Mouse (Mus musculus): Measurements from ENCODE around the gene Lyrm1.

Lyrm1 gene

GRCm38 (mm10) chr7:119969320-119969719 lies 73.7 kb downstream of the Lyrm1 start:
- no peak for DNase-seq

DNA sequence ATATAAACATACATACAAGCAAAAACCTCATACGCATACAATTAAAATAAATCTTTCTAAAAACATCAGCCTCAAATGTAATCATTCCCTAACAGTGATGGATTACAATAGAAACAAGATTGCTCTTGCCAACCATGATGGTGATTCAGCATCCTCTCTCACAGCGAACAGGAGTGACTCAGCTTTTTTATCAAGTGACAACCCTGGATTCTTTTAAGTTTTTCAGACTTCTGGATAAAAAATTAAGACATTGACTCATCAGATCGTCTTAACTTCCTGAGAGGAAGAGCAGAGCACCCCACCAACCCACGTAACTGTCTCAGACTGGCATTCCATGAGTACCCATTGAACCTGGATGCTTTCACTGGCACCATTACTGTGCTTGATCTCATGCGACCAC lies 78.6 kb downstream of the Lyrm1 start:
- no peak for DNase-seq

DNA sequence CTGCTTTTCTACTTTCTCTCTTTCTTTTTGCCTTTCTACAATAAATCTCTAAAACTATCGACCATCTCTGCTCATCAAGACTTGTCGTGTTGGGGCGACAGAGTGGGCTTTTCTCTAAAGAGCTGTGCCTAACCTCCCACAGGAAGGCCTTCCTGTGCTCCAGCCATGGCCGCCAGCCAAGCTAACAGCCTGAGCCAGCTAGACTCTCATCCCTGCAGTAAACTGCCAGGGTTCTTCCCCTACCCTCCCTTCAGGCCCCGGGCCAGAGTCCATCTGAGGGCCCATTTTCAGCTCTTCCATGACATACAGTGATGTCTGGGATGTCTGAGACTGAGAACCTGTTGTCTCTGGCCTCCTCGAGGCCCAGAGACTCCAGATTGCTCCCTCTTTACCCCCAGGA lies 80.6 kb downstream of the Lyrm1 start:
- DNase-seq = no peak

GRCm38 (mm10) chr7:119977574-119977973 lies 81.9 kb downstream of the Lyrm1 start:
- DNase-seq = no peak

DNA sequence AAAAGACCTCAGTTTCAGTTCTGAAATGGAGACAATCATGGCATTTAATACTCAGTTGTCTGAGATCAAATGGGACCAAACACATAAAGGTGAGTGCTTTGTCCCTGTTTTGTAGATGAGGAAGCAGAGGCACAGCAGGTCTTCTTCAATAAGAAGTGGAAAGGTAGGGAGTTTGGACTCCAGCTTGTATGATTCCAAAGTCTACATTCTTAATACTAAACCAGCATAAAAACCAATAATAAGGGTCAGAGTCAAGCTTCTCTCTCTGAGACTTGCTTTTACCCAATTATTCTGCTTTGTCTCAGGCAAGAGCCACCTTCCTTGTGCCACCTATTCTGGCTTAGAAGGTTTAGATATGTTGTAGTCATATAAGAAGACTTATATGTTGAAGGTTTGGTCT lies 82.9 kb downstream of the Lyrm1 start:
- DNase-seq = no peak

DNA sequence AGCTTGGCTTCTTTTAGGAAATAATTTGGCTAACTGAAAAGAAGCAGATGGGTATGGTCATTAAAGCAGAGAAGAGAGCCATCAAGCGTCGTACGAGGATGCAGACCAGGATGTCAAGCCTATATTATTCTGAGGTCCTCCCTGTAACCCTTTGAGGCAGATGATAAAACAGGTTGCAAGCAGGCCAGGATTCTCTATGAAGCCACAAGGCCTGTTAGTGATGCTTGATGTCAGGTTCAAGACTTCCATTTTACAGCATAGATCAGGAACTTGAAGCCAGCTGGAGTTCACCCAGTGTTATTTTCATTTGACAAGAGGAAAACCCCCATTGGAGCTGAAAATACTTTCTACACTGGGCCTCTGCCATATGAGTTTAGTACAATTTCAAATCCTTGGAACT lies 84.5 kb downstream of the Lyrm1 start:
- no peak for DNase-seq

GRCm38 (mm10) chr7:119985279-119985912 lies 89.7 kb downstream of the Lyrm1 start:
- DNase-seq = no peak

DNA sequence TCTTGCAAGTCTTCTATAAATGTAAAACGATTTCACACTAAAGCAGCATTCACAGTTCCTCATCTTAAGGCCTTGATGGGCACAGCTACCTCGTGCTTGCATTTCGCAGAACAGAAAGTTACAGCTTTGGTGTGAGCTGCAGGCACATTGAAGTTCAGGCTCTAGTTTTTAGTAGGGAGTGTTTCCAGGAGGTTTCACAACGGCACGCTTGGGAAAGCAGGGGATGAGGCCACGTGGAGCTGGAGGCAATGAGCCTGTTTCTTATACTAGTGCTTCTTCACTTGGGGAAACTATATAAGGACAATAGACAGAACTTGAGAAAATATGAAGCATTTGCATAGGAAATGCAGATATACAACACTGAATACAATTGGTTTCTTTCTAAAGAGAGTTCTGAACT lies 101.4 kb downstream of the Lyrm1 start:
- DNase-seq = no peak
